Mouse (Mus musculus): Measurements from ENCODE around the gene Bloc1s3.
A peak's percentile ranks its signal among the peaks of the same experiment; 100 is the strongest.

Bloc1s3 gene

GRCm38 (mm10) chr7:19466602-19467145 is 41.5 kb downstream of the Bloc1s3 start:
- Histone ChIP-seq H3K9me3 (ENCODE audit: low read length) (no peaks in the 10 kb centered on the region), H3K4me1 (replicated peaks; ENCODE audit: low read depth, low read length) (peaks cover 77% of the 10 kb centered on the region), H3K36me3 (ENCODE audit: insufficient read depth, low read length) (no peaks in the 10 kb centered on the region), H3K27me3 (ENCODE audit: insufficient read depth, low read length) (peaks cover 51% of the 10 kb centered on the region), H3K4me3 (replicated peaks; ENCODE audit: low read length) (no peak overlapping the region)
- no peak for TF ChIP-seq NANOG (IDR thresholded peaks at IDR 0.05; ENCODE audit: borderline replicate concordance, low read length)
- no peak for TF ChIP-seq POU5F1 (IDR thresholded peaks at IDR 0.05; ENCODE audit: borderline replicate concordance, low read length)
- TF ChIP-seq CTCF (conservative IDR thresholded peaks at IDR 0.05; ENCODE audit: low read length), result no peak

- Histone ChIP-seq H3K9me3 (ENCODE audit: low read length) (no peaks in the 10 kb centered on the region), H3K36me3 (ENCODE audit: insufficient read depth, low read length) (no peaks in the 10 kb centered on the region), H3K4me3 (replicated peaks; ENCODE audit: low read length) (peak overlapping the region; percentile 51), H3K27me3 (ENCODE audit: insufficient read depth, low read length) (peaks cover 39% of the 10 kb centered on the region), H3K4me1 (replicated peaks; ENCODE audit: low read depth, low read length) (peaks cover 80% of the 10 kb centered on the region)
- TF ChIP-seq NANOG (IDR thresholded peaks at IDR 0.05; ENCODE audit: borderline replicate concordance, low read length), result no peak
- no peak for TF ChIP-seq CTCF (conservative IDR thresholded peaks at IDR 0.05; ENCODE audit: low read length)
- TF ChIP-seq POU5F1 (IDR thresholded peaks at IDR 0.05; ENCODE audit: borderline replicate concordance, low read length), result no peak
Measured at GRCm38 (mm10) chr7:19464367-19465307, 43.5 kb downstream of the Bloc1s3 start.

- no peak for TF ChIP-seq NANOG (IDR thresholded peaks at IDR 0.05; ENCODE audit: borderline replicate concordance, low read length)
- TF ChIP-seq CTCF (conservative IDR thresholded peaks at IDR 0.05; ENCODE audit: low read length), result no peak
- TF ChIP-seq POU5F1 (IDR thresholded peaks at IDR 0.05; ENCODE audit: borderline replicate concordance, low read length), result no peak
- Histone ChIP-seq H3K36me3 (ENCODE audit: insufficient read depth, low read length) (no peaks in the 10 kb centered on the region), H3K4me1 (replicated peaks; ENCODE audit: low read depth, low read length) (peaks cover 76% of the 10 kb centered on the region), H3K27me3 (ENCODE audit: insufficient read depth, low read length) (peaks cover 27% of the 10 kb centered on the region), H3K9me3 (ENCODE audit: low read length) (no peaks in the 10 kb centered on the region), H3K4me3 (replicated peaks; ENCODE audit: low read length) (peak within 1 kb of the TSS; percentile 27)
Measured at GRCm38 (mm10) chr7:19462884-19463381, 45.2 kb downstream of the Bloc1s3 start, which contains the start of gene Exoc3l2. TSS of gene Exoc3l2 (plus strand) at chr7:19463331.

GRCm38 (mm10) chr7:19462443-19462842 is 45.7 kb downstream of the Bloc1s3 start:
- peaks cover 29% of the 10 kb centered on the region for H3K27me3 ChIP-seq (ENCODE audit: insufficient read depth, low read length)
- H3K4me1 ChIP-seq (replicated peaks; ENCODE audit: low read depth, low read length), result peaks cover 76% of the 10 kb centered on the region
- H3K4me3 ChIP-seq (replicated peaks; ENCODE audit: low read length), result peak overlapping the region; percentile 27
- no peak for TF ChIP-seq POU5F1 (IDR thresholded peaks at IDR 0.05; ENCODE audit: borderline replicate concordance, low read length)
- TF ChIP-seq CTCF (conservative IDR thresholded peaks at IDR 0.05; ENCODE audit: low read length), result no peak
- TF ChIP-seq NANOG (IDR thresholded peaks at IDR 0.05; ENCODE audit: borderline replicate concordance, low read length), result no peak
- no peaks in the 10 kb centered on the region for H3K36me3 ChIP-seq (ENCODE audit: insufficient read depth, low read length)
- no peaks in the 10 kb centered on the region for H3K9me3 ChIP-seq (ENCODE audit: low read length)

- H3K27me3 ChIP-seq (ENCODE audit: insufficient read depth, low read length), result peaks cover 24% of the 10 kb centered on the region
- H3K4me3 ChIP-seq (replicated peaks; ENCODE audit: low read length), result no peak overlapping the region
- TF ChIP-seq NANOG (IDR thresholded peaks at IDR 0.05; ENCODE audit: borderline replicate concordance, low read length) (no peak), CTCF (conservative IDR thresholded peaks at IDR 0.05; ENCODE audit: low read length) (peak; percentile 94)
Measured at GRCm38 (mm10) chr7:19461488-19461887, 46.7 kb downstream of the Bloc1s3 start.

GRCm38 (mm10) chr7:19460500-19460899 is 47.7 kb downstream of the Bloc1s3 start:
- Histone ChIP-seq H3K4me3 (replicated peaks; ENCODE audit: low read length) (peak overlapping the region; percentile 23; the same call in 1 of the 2 replicates), H3K9me3 (ENCODE audit: low read length) (no peaks in the 10 kb centered on the region), H3K36me3 (ENCODE audit: insufficient read depth, low read length) (peaks cover 3% of the 10 kb centered on the region), H3K27me3 (ENCODE audit: insufficient read depth, low read length) (peaks cover 17% of the 10 kb centered on the region), H3K4me1 (replicated peaks; ENCODE audit: low read depth, low read length) (peaks cover 84% of the 10 kb centered on the region)
- TF ChIP-seq NANOG (IDR thresholded peaks at IDR 0.05; ENCODE audit: borderline replicate concordance, low read length) (no peak), CTCF (conservative IDR thresholded peaks at IDR 0.05; ENCODE audit: low read length) (no peak), POU5F1 (IDR thresholded peaks at IDR 0.05; ENCODE audit: borderline replicate concordance, low read length) (no peak)

More at GRCm38 (mm10) chr7:19461488-19461887, 46.7 kb downstream of the Bloc1s3 start:
- Histone ChIP-seq H3K4me1 (replicated peaks; ENCODE audit: low read depth, low read length) (peaks cover 81% of the 10 kb centered on the region), H3K9me3 (ENCODE audit: low read length) (no peaks in the 10 kb centered on the region), H3K36me3 (ENCODE audit: insufficient read depth, low read length) (no peaks in the 10 kb centered on the region; the same call in 1 of the 2 replicates)

- Histone ChIP-seq H3K27me3 (ENCODE audit: insufficient read depth, low read length) (peaks cover 7% of the 10 kb centered on the region; the same call in 1 of the 2 replicates), H3K36me3 (ENCODE audit: insufficient read depth, low read length) (peaks cover 3% of the 10 kb centered on the region), H3K4me3 (replicated peaks; ENCODE audit: low read length) (peak overlapping the region; percentile 85), H3K4me1 (replicated peaks; ENCODE audit: low read depth, low read length) (peaks cover 82% of the 10 kb centered on the region), H3K9me3 (ENCODE audit: low read length) (no peaks in the 10 kb centered on the region)
- TF ChIP-seq CTCF (conservative IDR thresholded peaks at IDR 0.05; ENCODE audit: low read length), result no peak
- TF ChIP-seq POU5F1 (IDR thresholded peaks at IDR 0.05; ENCODE audit: borderline replicate concordance, low read length), result no peak
- TF ChIP-seq NANOG (IDR thresholded peaks at IDR 0.05; ENCODE audit: borderline replicate concordance, low read length), result no peak
Measured at GRCm38 (mm10) chr7:19459144-19459870, 48.9 kb downstream of the Bloc1s3 start.

Data from E14TG2a.4 (cell line).